Mouse (Mus musculus) monocyte, adult 5-6 weeks (primary cell): ENCODE measurements around the gene Tmem164. TPM values are rescaled to one million over a fixed set of nuclear protein-coding genes. Genes with fewer than 3 reads are reported as not detected.
A peak's percentile ranks its signal among the peaks of the same experiment; 100 is the strongest.

Source experiments
- ATAC-seq: fragments of 153-309, 156-312 bp; replicated peaks from 2 replicates; pipeline ENCODE4 v1.8.0; 2017; ENCODE audit warnings: mild to moderate bottlenecking; ENCODE audit not compliant: low TSS enrichment, insufficient number of reproducible peaks, severe bottlenecking, poor library complexity, low FRiP score
- total RNA-seq: library from RNA; stranded (forward); fragments of 200-1000, 200-491, 200-594 nt; gene quantifications from 3 replicates; pipeline ENCODE4 v1.2.3, GENCODE M21; 2017

Gene Tmem164
- total RNA-seq, 1 experiment from 2014 or later: 97.1 TPM

DNA sequence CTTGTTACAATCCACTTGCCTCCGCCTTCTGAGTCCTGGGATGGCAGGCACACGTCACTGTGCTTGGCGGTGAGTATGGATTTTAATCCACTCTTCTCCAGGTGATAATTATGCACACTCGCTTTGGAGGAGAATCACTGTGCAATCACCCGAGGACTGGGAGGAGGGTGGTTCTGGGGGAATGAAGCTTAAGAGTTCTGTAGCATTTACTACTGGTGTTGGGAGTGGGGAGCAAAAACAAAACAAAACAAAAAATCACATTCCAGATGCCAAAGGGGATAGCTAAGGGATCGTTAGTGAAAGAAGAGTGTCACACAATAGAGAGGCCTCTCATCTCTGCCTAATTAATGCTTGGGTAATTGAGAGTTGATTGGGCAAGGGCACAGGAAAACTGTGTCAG lies 46.6 kb downstream of the Tmem164 start:
- no peak for ATAC-seq

DNA sequence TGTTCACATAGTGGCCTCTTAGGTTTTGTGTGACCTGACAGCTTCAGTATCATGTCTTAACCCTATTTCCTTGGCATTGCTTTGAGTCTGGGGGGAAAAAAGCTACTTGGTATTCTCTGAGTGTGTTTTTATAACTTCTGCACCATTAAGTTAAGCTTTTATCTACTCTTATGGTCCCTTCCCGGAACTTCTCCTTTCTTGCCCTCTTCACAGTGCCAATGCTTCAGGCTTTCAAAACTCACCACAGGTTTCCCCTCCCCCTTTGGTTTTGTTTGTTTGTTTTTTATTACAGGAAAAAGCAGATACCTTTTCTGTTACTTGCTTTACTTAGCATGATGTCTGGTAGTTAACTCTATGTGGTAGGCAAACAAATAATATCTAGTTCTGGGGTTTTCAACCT lies 47.8 kb downstream of the Tmem164 start:
- no peak for ATAC-seq

DNA sequence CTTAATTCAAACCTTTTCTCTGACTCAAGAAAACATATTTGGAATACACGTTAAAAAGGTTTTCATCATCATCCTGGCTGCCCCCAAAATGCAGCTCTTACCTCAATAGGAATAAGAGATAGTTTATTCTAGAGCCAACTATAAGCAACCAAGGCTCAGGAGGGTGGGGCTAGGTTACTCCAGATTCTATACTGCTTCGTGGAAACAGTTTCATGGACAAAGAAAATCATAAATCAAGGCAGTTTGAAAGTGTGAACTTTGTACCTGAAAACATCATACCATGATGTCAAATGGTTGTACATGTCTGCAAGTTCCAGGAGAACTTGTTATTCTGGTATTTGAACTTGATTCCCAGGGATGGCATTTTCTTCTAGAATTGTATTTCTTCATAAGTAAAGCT lies 48.3 kb downstream of the Tmem164 start:
- no peak for ATAC-seq

DNA sequence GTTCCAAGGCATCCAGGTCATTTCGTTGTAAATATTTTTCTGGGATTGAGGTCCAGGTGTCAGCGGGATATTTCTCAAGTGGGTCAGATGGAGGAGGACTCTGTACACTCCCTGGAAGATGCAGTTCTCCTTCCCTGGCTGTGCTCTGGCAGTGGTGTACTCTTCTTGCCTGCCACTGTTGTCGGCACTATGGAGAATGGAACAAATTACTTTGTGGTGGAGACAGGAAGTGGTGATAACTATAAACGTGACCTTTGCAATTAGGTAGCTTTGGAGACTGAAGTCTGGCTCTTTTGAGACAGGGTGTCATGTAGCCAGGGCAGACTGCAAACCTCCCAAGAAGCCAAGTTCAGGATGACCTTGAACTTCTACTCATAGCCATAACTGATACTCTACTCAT lies 55.9 kb downstream of the Tmem164 start:
- ATAC-seq: no peak

DNA sequence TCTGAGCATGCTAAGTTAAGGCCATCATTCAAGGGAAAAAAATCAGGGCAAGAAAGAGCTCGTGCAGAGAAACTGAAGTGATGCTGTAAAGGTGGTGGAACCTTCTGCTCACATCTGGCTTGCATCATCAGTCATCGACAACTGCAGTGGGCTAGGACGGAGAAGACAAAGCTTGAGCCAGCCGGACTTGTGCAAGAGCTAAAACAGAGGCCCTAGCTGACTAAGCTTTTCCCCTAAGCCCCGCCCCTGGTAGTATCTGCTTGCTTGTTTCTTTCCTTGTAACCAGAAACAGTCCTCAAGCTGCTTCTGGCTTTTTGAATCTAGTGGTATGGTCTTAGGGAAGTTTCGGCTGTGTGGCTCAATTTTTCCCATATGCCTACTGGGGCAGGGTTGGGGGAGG lies 56.5 kb downstream of the Tmem164 start:
- ATAC-seq: peak; percentile 53; the same call in 1 of the 2 replicates

DNA sequence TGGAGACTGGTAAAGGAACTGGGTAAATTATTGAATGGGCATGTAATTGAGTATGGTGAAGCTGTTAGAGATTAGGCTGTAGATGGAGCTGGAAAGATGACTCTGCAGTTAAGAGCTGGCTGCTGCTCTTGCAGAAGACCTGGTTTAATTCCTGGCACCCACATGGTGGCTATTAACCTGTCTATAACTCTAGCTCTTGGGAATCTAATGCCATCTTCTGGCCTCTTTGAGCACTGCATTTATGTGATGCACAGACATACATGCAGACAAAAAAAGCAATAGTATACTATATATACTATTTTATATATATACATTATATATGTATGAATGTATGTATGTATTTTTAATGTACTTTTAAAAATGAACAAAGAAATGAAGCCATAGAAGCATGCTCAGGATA lies 66.2 kb downstream of the Tmem164 start:
- no peak for ATAC-seq

DNA sequence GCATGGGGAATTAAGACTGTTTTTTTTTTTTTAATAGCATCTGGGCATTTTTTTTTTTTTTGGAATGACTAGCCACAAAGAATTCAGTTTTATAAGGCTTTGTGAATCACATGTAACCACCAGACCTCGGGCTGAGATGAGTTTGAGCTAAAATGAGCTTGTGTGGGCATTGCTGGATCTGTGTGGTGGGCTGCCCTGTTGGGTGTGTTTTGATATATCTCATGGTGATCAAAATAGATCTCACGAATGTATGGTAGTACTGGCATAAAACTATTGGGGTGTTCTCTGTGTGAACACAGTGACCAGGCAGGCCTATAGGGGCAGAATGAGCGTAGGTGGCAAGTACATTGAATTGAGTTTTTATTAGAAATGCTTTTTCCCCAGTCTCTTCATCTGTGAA lies 67.4 kb downstream of the Tmem164 start:
- no peak for ATAC-seq

DNA sequence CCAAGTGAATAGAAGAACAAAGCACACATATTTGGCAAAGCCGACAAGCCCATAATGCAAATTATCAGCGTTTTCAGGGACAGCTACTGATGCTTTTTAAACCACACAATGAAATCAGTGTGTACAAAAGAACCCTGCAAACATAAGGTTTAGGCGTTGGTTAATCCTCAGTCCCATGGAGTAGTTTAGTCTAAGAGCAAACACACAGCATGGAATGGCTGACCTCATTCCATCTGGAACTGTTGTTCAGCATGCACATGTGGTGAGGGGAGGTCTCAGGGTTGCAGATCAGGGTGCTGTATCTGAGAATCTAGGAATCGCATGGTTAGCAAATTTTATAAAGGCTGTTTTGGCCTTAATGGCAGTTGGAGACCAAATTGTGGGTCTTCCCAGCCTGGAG lies 69.6 kb downstream of the Tmem164 start:
- ATAC-seq: no peak

DNA sequence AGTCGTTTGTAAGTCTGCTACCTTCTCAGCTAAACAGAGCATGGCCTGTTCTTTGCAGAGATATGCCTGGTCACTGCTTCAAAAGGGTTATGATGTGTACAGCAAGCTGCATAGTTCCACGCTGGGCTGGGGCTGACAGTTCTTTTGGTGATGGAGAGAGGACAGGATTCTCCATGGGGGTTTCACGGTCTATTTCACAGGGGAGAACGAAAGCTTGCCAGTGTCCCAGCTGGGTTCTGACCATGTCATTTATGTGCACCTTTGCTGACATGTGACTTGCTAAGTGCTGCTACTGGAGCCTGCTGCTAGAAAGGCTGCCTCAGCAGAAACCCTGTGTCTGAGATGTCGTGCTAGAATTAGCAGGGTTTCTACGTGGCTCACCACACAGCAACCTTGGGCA lies 74.3 kb downstream of the Tmem164 start:
- no peak for ATAC-seq

DNA sequence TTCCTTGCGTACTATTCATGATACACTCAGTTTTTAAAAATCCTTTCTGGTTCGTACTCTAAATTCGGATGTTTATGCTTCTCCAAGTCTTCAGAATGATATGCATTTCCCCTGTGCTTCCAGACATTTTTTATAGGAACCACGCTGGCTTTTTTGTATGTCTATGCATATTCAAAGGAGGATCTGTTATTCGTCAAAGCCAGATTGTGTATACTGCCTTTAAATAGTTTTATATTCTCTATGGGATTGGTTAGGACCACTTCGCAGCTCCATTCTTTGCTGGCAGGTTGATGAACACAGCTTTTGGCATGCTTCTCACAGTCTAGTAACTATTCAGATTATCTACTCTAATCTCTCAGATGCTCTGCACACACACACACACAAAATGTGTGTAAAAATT lies 79.2 kb downstream of the Tmem164 start:
- ATAC-seq: no peak

DNA sequence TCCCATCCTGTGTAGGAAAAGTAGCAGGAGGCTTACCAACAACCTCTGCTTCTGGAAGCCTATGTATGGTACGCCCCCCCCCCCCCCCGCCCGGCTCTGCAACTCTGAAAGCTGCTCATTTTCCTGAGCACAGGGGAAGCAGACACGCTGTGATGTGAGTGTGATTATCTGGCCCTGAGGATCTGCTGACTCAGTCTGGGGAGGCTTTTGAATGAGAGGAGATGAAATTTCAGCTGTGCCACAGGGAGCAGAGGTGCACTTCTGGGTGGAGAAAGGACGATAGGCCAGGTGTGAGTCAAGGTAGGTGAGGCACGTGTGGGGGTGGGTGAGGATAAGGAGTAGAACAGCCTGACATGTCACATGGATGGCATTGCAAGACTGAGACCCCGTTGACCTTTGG lies 82.1 kb downstream of the Tmem164 start:
- ATAC-seq: no peak

DNA sequence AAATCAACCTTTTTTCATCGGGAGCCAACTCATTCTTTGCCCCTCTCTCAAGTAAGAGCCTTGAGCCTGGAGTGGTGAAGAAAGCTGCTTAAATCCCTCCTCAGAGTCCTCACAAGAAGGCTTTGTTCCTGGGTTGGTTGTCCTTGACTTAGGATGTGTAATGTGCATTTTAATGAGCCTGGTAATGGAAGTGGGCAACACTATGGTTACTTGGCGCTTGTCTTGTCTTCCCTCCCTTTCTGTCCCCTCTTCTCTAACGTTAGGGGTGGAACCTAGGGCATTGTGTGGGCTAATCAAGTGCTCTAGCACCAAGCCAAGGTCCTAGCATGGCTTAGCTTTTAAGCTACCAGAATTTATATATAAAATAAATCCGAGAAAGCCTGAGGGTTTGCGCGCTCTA lies 88.5 kb downstream of the Tmem164 start:
- ATAC-seq: no peak

DNA sequence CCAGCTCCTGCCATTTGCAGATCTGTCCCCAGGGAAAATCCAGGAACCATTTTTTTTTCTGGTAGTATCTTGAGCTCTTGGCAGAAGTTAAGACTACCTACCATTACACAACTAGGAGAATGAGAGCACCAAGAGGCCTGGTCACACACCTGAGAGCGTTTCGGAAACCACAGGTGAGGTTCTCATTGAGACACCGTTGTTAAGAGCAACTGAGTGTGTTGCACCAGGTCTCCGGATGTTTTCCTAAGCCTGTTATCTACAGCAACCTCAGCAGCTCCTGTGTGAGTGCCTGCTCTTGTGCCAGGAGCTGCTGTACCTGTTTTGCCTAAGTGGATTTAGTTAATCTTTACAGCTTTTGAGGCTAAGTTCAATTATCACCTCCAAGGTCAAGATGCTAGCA lies 92.5 kb downstream of the Tmem164 start:
- ATAC-seq: no peak

DNA sequence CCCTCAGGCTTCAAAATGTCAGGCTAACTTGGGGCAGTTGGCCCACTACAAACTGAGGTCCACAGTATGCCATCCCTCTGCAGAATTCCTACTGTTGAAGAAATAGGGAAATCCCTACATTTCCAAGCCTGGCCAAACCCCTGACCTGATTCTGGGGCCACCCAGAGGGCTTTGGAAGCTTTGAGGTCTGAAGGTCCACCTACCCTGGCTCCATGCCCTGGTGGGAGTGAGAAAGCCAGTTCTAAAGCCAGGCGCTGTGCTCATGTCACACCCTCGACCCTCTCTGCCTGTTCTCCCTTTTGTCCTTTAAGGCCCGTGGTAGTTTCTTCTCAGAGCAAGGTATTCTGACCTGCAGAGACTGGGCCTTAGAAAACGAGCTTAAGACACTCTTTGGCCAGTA lies 94.9 kb downstream of the Tmem164 start:
- ATAC-seq: no peak

DNA sequence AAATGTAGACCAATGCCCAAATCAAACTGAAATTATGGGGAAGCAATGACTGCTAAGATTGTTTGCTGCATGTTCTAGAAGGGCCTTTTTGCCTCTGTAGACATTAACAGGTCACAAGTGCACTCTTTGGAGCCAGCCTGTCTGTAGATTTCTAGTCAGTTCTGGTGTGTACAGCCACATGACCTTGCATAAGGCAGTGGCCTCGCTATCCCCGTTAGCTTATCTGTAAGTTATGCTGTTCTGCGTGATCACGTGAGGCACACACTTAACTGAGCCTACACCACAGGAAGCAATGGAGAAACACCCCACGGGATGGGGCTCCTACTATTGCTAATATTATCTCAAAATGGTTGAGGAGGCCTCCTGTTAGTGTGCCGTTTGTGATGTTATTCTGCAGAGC lies 97.4 kb downstream of the Tmem164 start:
- no peak for ATAC-seq

DNA sequence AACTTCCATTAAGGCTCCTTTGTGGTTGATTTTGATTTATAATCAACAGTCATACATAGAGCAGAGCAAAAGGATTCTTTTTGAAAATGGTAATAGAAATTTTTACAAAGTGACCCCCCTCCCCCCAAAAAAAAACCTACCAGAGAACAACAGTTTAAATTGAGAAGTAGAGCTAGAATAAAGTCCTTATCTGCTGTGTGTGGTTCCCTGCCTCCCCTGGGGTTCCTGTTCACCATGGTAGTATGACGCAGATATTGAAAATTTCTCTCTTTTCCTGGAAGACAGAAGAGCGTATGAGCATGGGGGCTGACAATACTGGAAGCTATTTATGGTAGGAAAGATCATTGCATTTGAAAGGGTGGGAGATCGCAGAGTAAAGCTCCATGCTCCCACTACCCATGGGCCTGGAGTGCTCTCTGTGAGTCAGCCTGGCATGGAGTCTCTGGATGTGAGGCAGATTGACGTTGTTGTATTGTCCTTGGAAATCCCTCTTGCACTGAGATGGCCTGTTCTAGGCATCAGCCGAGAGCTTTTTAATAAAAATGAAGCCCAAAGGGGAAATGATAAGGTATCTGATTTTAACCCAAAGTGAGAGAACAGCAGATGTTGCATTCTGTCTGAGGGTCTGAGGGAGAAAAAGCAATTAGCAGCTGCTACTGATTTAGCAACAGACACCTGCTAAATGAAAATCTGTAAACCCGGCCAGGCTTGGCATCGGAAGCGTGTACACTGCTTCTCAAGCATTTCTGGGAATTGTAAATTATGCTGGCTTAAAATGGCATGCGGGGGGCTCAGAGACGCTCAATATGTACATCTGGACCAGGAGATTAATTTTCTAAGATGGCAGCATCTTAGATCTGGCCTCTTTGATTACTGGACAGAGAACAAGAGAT lies 105.2 kb downstream of the Tmem164 start:
- no peak for ATAC-seq

DNA sequence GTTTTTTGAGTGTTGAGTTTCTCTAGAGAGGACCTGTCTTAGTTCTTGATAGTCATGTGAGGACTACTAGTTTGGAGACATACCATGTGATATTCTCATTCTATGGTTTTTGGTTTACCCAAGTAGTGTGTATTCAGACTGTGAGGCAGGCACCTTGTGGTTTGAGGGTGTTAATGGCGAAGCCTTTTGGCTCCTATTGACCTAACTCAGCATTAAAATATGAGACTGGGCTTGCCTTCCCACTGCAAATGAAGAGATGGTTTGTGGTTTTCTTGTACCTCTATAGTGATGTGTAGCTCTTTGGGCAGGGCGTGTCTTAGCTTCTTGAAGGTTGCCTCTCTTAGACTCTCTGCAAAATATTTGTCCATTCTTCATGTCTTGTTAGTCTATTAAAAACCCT lies 111.0 kb downstream of the Tmem164 start:
- ATAC-seq: no peak

DNA sequence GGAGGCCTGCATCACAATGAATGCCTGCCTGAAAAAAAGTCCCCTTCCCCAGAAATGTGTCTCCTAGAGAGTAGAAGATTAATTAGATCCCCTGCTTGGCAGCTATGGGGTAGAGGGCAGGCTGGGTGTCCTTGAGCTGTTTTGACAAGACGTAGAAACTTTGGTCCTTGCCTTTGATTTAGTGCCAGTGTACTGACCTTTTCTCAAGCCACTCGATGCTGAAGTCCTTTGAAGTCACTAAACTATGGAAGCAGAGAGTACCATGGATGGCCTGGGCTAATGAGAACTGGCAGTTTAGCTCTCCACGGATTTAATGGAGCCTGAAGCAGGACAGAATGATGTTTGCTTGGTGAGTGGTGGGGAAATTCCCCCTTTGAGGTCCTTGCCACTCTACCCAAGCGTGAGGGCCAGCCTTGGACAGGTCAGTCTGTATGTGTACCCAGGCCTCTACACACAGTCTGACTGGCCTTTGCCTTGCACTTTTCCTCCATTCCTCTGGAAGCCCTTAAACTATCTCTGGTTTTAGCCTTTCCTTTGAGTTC lies 112.9 kb downstream of the Tmem164 start:
- no peak for ATAC-seq

DNA sequence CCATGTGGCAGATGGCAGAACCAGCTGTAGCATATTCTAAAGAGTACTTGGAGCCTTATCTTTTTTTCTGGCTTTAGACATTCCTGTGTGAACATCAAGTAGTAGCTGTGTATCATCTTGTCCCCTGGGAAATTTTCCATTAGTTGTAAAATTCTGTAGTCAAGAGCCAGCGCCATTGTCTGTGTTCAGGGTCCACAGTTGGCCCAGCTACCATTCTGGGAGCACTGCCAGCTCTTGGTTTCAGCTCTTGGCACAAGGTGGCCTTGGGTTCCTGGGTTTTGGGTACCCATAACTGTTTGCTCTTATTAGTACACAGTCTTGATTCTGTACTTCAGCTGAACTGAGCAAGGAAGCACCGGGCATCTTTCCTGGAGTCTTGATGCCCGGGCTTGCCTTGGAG lies 123.4 kb downstream of the Tmem164 start:
- ATAC-seq: no peak

DNA sequence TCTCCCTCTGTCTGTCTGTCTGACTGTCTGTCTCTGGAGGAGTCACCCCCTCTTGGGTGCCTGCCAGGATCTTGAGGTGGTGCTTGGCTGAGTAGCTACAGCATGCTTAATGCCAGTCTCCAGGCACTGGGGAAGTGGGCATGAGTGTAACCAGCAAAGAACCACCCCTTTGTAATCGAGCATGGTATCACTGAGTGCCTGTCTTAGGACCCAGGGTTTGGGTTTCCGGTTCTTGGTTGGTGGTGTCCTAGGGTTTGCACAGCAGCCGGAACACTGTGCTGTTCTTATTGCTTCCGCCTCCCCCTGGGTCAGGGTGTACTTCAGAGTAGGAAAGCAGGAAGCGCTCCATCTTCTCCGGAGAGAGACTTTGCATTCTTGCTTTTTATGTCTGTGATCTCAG lies 124.9 kb downstream of the Tmem164 start:
- no peak for ATAC-seq
